Mouse (Mus musculus) small intestine, adult 2 months (tissue): ENCODE measurements at regions not wholly inside any gene's neighbourhood (a gene's known extent, or its start where the extent isn't known, plus 50 kb on each side); places are given as distances from the start of the nearest gene placed in this dataset.

ENCODE experiments used
- CTCF ChIP-seq: fragments of 200-500 bp; IDR thresholded peaks from 2 replicates; pipeline ENCODE4 v1.5.1; 2012; ENCODE audit warnings: low read depth, mild to moderate bottlenecking, control low read depth, inconsistent platforms, low read length, moderate library complexity, mixed read lengths; ENCODE audit not compliant: insufficient replicate concordance, insufficient read length; ENCODE audit errors: extremely low read depth
- POLR2A ChIP-seq: fragments of 200-500 bp; IDR thresholded peaks from 2 replicates; pipeline ENCODE4 v1.6.1; 2012; ENCODE audit warnings: low read depth, mild to moderate bottlenecking, control low read depth, inconsistent platforms, low read length, moderate library complexity

GRCm38 (mm10) chrX:12530406-12531311 is 56.9 kb upstream of the Atp6ap2 start:
- TF ChIP-seq CTCF (no peak), POLR2A (no peak)
